Mouse (Mus musculus) brain, adult 2 months (tissue): Measurements from ENCODE around the gene Tceal3.
"Not testable (repeated sequence)": the region's sequence is repeated elsewhere in the genome, so short reads cannot be mapped to it uniquely, and the experiment has no call there.

ENCODE experiments used
- DNase-seq: peaks from one replicate; pipeline ENCODE4 v3.0.0; 2011; ENCODE audit warnings: low read depth, low spot score

Gene Tceal3

GRCm38 (mm10) chrX:136590199-136590896 lies at the start of gene Tceal3:
Tceal3 (plus strand) TSS chrX:136590842.
- DNase-seq: peak; percentile 85

GRCm38 (mm10) chrX:136543956-136544355 lies 46.7 kb upstream of the Tceal3 start, which contains the start of gene Kir3dl2:
Kir3dl2 (minus strand) TSS chrX:136544056.
- peak; percentile 0 for DNase-seq

- not testable (repeated sequence) for DNase-seq
Observed at GRCm38 (mm10) chrX:136569094-136569493, 21.5 kb upstream of the Tceal3 start.

GRCm38 (mm10) chrX:136584617-136585016 lies 6.0 kb upstream of the Tceal3 start:
- DNase-seq: no peak

- no peak for DNase-seq
Observed at GRCm38 (mm10) chrX:136590897-136591257, 235 bp downstream of the Tceal3 start.

GRCm38 (mm10) chrX:136599416-136599815 lies 8.8 kb downstream of the Tceal3 start:
- peak; percentile 57 for DNase-seq

GRCm38 (mm10) chrX:136606951-136607350 lies 16.3 kb downstream of the Tceal3 start:
- DNase-seq: no peak

GRCm38 (mm10) chrX:136607395-136607794 lies 16.8 kb downstream of the Tceal3 start:
- no peak for DNase-seq

GRCm38 (mm10) chrX:136611346-136611745 lies 20.7 kb downstream of the Tceal3 start:
- DNase-seq: no peak

GRCm38 (mm10) chrX:136615889-136616288 lies 25.2 kb downstream of the Tceal3 start:
- not testable (repeated sequence) for DNase-seq

GRCm38 (mm10) chrX:136624905-136625569 lies 34.4 kb downstream of the Tceal3 start:
- peak; percentile 61 for DNase-seq

- DNase-seq: no peak
Observed at GRCm38 (mm10) chrX:136625959-136626358, 35.3 kb downstream of the Tceal3 start.

GRCm38 (mm10) chrX:136635116-136635515 lies 44.5 kb downstream of the Tceal3 start:
- peak; percentile 57 for DNase-seq

GRCm38 (mm10) chrX:136639754-136640153 lies 49.1 kb downstream of the Tceal3 start:
- peak; percentile 83 for DNase-seq

- not testable (repeated sequence) for DNase-seq
Observed at GRCm38 (mm10) chrX:136645857-136646256, 55.2 kb downstream of the Tceal3 start.

- peak; percentile 81 for DNase-seq
Observed at GRCm38 (mm10) chrX:136666281-136666706, 75.7 kb downstream of the Tceal3 start.

- peak; percentile 18 for DNase-seq
Observed at GRCm38 (mm10) chrX:136666762-136667464, 76.3 kb downstream of the Tceal3 start.

- no peak for DNase-seq
Observed at GRCm38 (mm10) chrX:136668794-136669193, 78.2 kb downstream of the Tceal3 start.

GRCm38 (mm10) chrX:136680989-136681388 lies 90.3 kb downstream of the Tceal3 start:
- DNase-seq: no peak

- not testable (repeated sequence) for DNase-seq
Observed at GRCm38 (mm10) chrX:136691606-136692293, 101.1 kb downstream of the Tceal3 start.

- DNase-seq: no peak
Observed at GRCm38 (mm10) chrX:136692294-136692675, 101.6 kb downstream of the Tceal3 start.

- DNase-seq: no peak
Observed at GRCm38 (mm10) chrX:136693196-136693595, 102.6 kb downstream of the Tceal3 start.
